Mouse (Mus musculus) spleen, adult 2 months (tissue): Measurements from ENCODE around the gene Pced1b.

Experiments used
- CTCF ChIP-seq: fragments of 200-500 bp; IDR thresholded peaks from 2 replicates; pipeline ENCODE4 v1.5.1; 2011; ENCODE audit warnings: mild to moderate bottlenecking, inconsistent platforms; ENCODE audit not compliant: insufficient read depth, insufficient read length, insufficient replicate concordance; ENCODE audit errors: extremely low read depth
- POLR2A ChIP-seq: fragments of 200-500 bp; IDR thresholded peaks from 2 replicates; pipeline ENCODE4 v1.6.1; 2011; ENCODE audit warnings: low read depth, low read length, inconsistent platforms

DNA sequence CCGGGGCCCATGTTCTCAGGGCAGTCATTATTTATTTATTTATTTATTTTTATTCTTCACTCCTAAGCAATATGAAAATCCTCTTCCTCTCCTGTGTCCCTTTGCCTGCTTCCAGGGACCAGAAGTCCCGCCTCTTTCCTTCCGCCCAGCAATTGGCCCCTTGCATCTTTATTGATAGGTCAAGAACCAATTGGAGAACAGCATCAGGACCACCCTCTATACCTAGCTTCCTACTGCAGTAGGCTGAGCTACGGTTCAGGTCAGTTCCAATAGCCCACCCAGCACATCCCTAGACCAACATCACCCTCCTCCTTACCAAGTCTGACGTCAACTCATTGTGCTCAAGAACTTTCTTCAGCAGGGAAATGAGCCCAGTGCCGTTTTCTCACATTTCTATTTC, 99.0 kb downstream of the Pced1b start:
- TF ChIP-seq CTCF (no peak), POLR2A (no peak)
